In genomic region chr11:61930640-61931586, GRCm38 (mm10) we compare ENCODE assay signal across 8 mouse cellular contexts. TPM values are rescaled to one million over a fixed set of nuclear protein-coding genes. Genes with fewer than 3 reads are reported as not detected.
DNase-seq lines count a peak whose midpoint lies in the region; ATAC-seq and TF ChIP-seq lines count a peak whose summit lies in the region.

No protein-coding gene starts in this region.

- no peak for TF ChIP-seq CTCF in heart, adult 2 months (IDR thresholded peaks at IDR 0.05)

- peaks cover 3% of the 10 kb centered on the region for H3K4me1 ChIP-seq in heart, adult 2 months (ENCODE audit: control insufficient read depth, insufficient read depth, low read length)
- H3K4me1 ChIP-seq in kidney, embryonic 15.5 days = peaks cover 20% of the 10 kb centered on the region
- H3K4me1 ChIP-seq in midbrain, embryonic 12.5 days = peaks cover 15% of the 10 kb centered on the region

- peak overlapping the region; percentile 97 for H3K4me3 ChIP-seq in heart, adult 2 months
- H3K4me3 ChIP-seq in kidney, embryonic 15.5 days (replicated peaks) = peak overlapping the region; percentile 97
- peak overlapping the region; percentile 82 for H3K4me3 ChIP-seq in midbrain, embryonic 12.5 days

- peak; percentile 10 for DNase-seq in layer of hippocampus, adult 9-10 months (ENCODE audit: low spot score)
- DNase-seq in layer of hippocampus, postnatal 10 days (ENCODE audit: low spot score in 2 of 2) = no peak
- peak; percentile 23 for DNase-seq in brain, adult 2 months (ENCODE audit: low read depth, low spot score)
- no peak for DNase-seq in heart, adult 2 months
- DNase-seq in left cerebral cortex, postnatal 25 days (ENCODE audit: low spot score in 2 of 2) = no peak

- TF ChIP-seq EP300 in heart, adult 2 months (IDR thresholded peaks at IDR 0.05; ENCODE audit: insufficient read depth, low read depth, low read length) = no peak

- intact Hi-C loops in heart, adult 2 months (cut with DNase I) = loop anchor here (5.0 kb wide), 1 partner anchor 1394 kb away; the partner anchor contains the start of gene Alkbh5
- intact Hi-C loops in left cerebral cortex, postnatal 25 days (cut with DNase I) = no loop called here

- H3K9ac ChIP-seq in heart, adult 2 months (ENCODE audit: low read depth, low read length) = peak overlapping the region; percentile 73
- peak overlapping the region; percentile 94 for H3K9ac ChIP-seq in kidney, embryonic 15.5 days
- H3K9ac ChIP-seq in midbrain, embryonic 12.5 days (replicated peaks) = peak overlapping the region; percentile 88

- H3K36me3 ChIP-seq in heart, adult 2 months (ENCODE audit: control insufficient read depth, insufficient read depth, low read length) = peaks cover 5% of the 10 kb centered on the region; the same call in 1 of the 2 replicates
- 0 out of 2 replicates have a peak, but pooled peaks cover 11% of the 10 kb centered on the region for H3K36me3 ChIP-seq in kidney, embryonic 15.5 days
- H3K36me3 ChIP-seq in midbrain, embryonic 12.5 days = no peaks in the 10 kb centered on the region

- ATAC-seq in kidney, embryonic 15.5 days (replicated peaks; ENCODE audit: low FRiP score) = peak; percentile 17; the same call in 1 of the 2 replicates
- ATAC-seq in midbrain, embryonic 12.5 days (ENCODE audit: low FRiP score, low read depth) = no peak; the same call in 1 of the 2 replicates
- ATAC-seq in megakaryocyte progenitor cell, adult 5-6 weeks (replicated peaks; ENCODE audit: poor library complexity) = no peak; the same call in 1 of the 2 replicates

- WGBS in heart, adult 2 months = 18% methylated on average over 11 of the region's 11 CpGs
- WGBS in kidney, embryonic 15.5 days = 21% methylated on average over 11 of the region's 11 CpGs
- 21% methylated on average over 11 of the region's 11 CpGs for WGBS in midbrain, embryonic 12.5 days

- no peaks in the 10 kb centered on the region for H3K27me3 ChIP-seq in heart, adult 2 months (ENCODE audit: control insufficient read depth, insufficient read depth, low read length)
- no peaks in the 10 kb centered on the region for H3K27me3 ChIP-seq in kidney, embryonic 15.5 days
- H3K27me3 ChIP-seq in midbrain, embryonic 12.5 days = no peaks in the 10 kb centered on the region

- H3K4me2 ChIP-seq in kidney, embryonic 15.5 days = peak overlapping the region; percentile 64
- peak overlapping the region; percentile 63 for H3K4me2 ChIP-seq in midbrain, embryonic 12.5 days (replicated peaks)

- H3K27ac ChIP-seq in heart, adult 2 months = peak overlapping the region; percentile 99
- H3K27ac ChIP-seq in kidney, embryonic 15.5 days = peak overlapping the region; percentile 97
- H3K27ac ChIP-seq in midbrain, embryonic 12.5 days (replicated peaks) = peak overlapping the region; percentile 91

- peaks cover 4% of the 10 kb centered on the region for H3K79me2 ChIP-seq in heart, adult 2 months (replicated peaks; ENCODE audit: control insufficient read depth, insufficient read depth, low read length)

- no peaks in the 10 kb centered on the region for H3K9me3 ChIP-seq in kidney, embryonic 15.5 days (replicated peaks)
- H3K9me3 ChIP-seq in midbrain, embryonic 12.5 days = no peaks in the 10 kb centered on the region

- TF ChIP-seq POLR2A in heart, adult 2 months (IDR thresholded peaks at IDR 0.05; ENCODE audit: insufficient read depth, low read depth, low read length) = no peak

RNA-seq across cellular contexts. Expression of gene Akap10, which starts 0.9 kb away (rescaled TPM):
- total RNA-seq in layer of hippocampus, postnatal 10 days (2021) = 10 to 100 TPM; 26.4 to 31.2 TPM
- total RNA-seq in heart, adult 2 months (2021) = 10 to 100 TPM; 12.6 to 13.7 TPM
- polyA plus RNA-seq in heart, adult 2 months (2012; rRNA removed) = 7.9 and 10.0 TPM in 2 replicates
- polyA plus RNA-seq in kidney, embryonic 15.5 days (2015; fragmentation: Nextera tagmentation; extraction: Ambion mirVana) = 19.1 and 19.2 TPM in 2 replicates
- 18.7 and 19.0 TPM in 2 replicates for polyA plus RNA-seq in midbrain, embryonic 12.5 days (2016; fragmentation: Nextera tagmentation; extraction: Ambion mirVana)
- 45.7 and 45.8 TPM in 2 replicates for total RNA-seq in megakaryocyte progenitor cell, adult 5-6 weeks (2015)
- 34.0 and 37.8 TPM in 2 replicates for total RNA-seq in megakaryocyte progenitor cell, adult 5-6 weeks (2017)
- total RNA-seq in left cerebral cortex, postnatal 25 days (2021) = 10 to 100 TPM; 33.1 to 36.8 TPM

RNA-seq across cellular contexts. Expression of gene Specc1, which starts 25.6 kb away (rescaled TPM):
- total RNA-seq in layer of hippocampus, postnatal 10 days (2021) = 10 to 100 TPM; 38.6 to 39.0 TPM
- 10 to 100 TPM in 1 of 2 experiments, 1 to 10 TPM in 1; 4.6 to 21.6 TPM for total RNA-seq in heart, adult 2 months (2021)
- polyA plus RNA-seq in heart, adult 2 months (2012; rRNA removed) = 2.1 and 3.5 TPM in 2 replicates
- polyA plus RNA-seq in kidney, embryonic 15.5 days (2015; fragmentation: Nextera tagmentation; extraction: Ambion mirVana) = 9.9 and 10.6 TPM in 2 replicates
- polyA plus RNA-seq in midbrain, embryonic 12.5 days (2016; fragmentation: Nextera tagmentation; extraction: Ambion mirVana) = 14.7 and 16.6 TPM in 2 replicates
- 16.4 and 19.7 TPM in 2 replicates for total RNA-seq in megakaryocyte progenitor cell, adult 5-6 weeks (2015)
- total RNA-seq in megakaryocyte progenitor cell, adult 5-6 weeks (2017) = 23.9 and 26.8 TPM in 2 replicates
- total RNA-seq in left cerebral cortex, postnatal 25 days (2021) = 10 to 100 TPM; 64.5 to 69.6 TPM

Comparison
In these comparisons a context has a peak if more than half of its experiments do, and no peak if none do; other contexts are left out.
1. DNase-seq: peak in layer of hippocampus, adult 9-10 months (single experiment) and brain, adult 2 months (single experiment); none in layer of hippocampus, postnatal 10 days (0 of 2), heart, adult 2 months (0 of 2) and left cerebral cortex, postnatal 25 days (0 of 2).
2. Peak in every context shown above with its lines, with median percentiles within 50 percentile points of each other: H3K27ac ChIP-seq, H3K4me3 ChIP-seq and H3K9ac ChIP-seq.